Mouse (Mus musculus) kidney, postnatal 0 days (tissue): Measurements from ENCODE around the gene Hist1h2bp. TPM values are rescaled to one million over a fixed set of nuclear protein-coding genes. Genes with fewer than 3 reads are reported as not detected.
A peak's percentile ranks its signal among the peaks of the same experiment; 100 is the strongest.
"Not testable (repeated sequence)": the region's sequence is repeated elsewhere in the genome, so short reads cannot be mapped to it uniquely, and the experiment has no call there.

Experiments
- ATAC-seq: fragments of 200-750 bp; cut with Nextera tagmentation; replicated peaks from 2 replicates; pipeline ENCODE4 v1.8.0; 2017; ENCODE audit warnings: low read depth, moderate number of reproducible peaks, moderate TSS enrichment, moderate library complexity; ENCODE audit not compliant: low FRiP score
- DNase-seq: peaks from one replicate; pipeline ENCODE4 v3.0.0-alpha.2; 2016; ENCODE audit warnings: low spot score
- H3K27ac ChIP-seq: fragments of 300-500 bp; sonication (generic); 2 replicates; pipeline ENCODE4 v1.5.1; 2014; ENCODE audit warnings: mild to moderate bottlenecking
- H3K27me3 ChIP-seq: fragments of 300-500 bp; sonication (generic); 2 replicates; pipeline ENCODE4 v1.6.1; 2014; ENCODE audit warnings: low read length, mixed read lengths; ENCODE audit not compliant: insufficient read depth
- H3K36me3 ChIP-seq: fragments of 300-500 bp; sonication (generic); 2 replicates; pipeline ENCODE4 v1.6.1; 2014; ENCODE audit warnings: low read length, mixed read lengths; ENCODE audit not compliant: insufficient read depth
- H3K4me1 ChIP-seq: fragments of 300-500 bp; sonication (generic); replicated peaks from 2 replicates; pipeline ENCODE4 v1.6.1; 2014; ENCODE audit warnings: antibody characterized with exemption, low read length, mixed read lengths; ENCODE audit not compliant: insufficient read depth
- H3K4me2 ChIP-seq: fragments of 300-500 bp; sonication (generic); 2 replicates; pipeline ENCODE4 v1.6.1; 2014; ENCODE audit warnings: mild to moderate bottlenecking, low read length, moderate library complexity, mixed read lengths
- H3K4me3 ChIP-seq: fragments of 300-500 bp; sonication (generic); replicated peaks from 2 replicates; pipeline ENCODE4 v1.5.1; 2014; ENCODE audit warnings: low read depth, low read length
- H3K9ac ChIP-seq: fragments of 300-500 bp; sonication (generic); 2 replicates; pipeline ENCODE4 v1.6.1; 2014; ENCODE audit warnings: low read depth, low read length
- H3K9me3 ChIP-seq: fragments of 300-500 bp; sonication (generic); replicated peaks from 2 replicates; pipeline ENCODE4 v1.6.1; 2016; ENCODE audit warnings: low read length, inconsistent platforms, mixed read lengths
- CTCF ChIP-seq: IDR thresholded peaks from 2 replicates; pipeline ENCODE4 v1.5.1; 2016; ENCODE audit warnings: antibody characterized with exemption, low read depth, mild to moderate bottlenecking, moderate library complexity
- WGBS: fragments of 180-500 bp; shearing (Covaris S2); extraction: QIAGEN DNeasy Blood & Tissue Kit; methylation state at CpG from one replicate; pipeline ENCODE4 v1.1.7; 2014; 5-methylcytosine and 5-hydroxymethylcytosine counted together
- polyA plus RNA-seq: library from polyadenylated mRNA; unstranded; fragments of >200 nt; fragmentation: Nextera tagmentation; extraction: Ambion mirVana; gene quantifications from 2 replicates; pipeline ENCODE4 v1.2.1, GENCODE M21; 2015

Hist1h2bp gene
- polyA plus RNA-seq, 1 experiment from 2014 or later, result 1.5 TPM

DNA sequence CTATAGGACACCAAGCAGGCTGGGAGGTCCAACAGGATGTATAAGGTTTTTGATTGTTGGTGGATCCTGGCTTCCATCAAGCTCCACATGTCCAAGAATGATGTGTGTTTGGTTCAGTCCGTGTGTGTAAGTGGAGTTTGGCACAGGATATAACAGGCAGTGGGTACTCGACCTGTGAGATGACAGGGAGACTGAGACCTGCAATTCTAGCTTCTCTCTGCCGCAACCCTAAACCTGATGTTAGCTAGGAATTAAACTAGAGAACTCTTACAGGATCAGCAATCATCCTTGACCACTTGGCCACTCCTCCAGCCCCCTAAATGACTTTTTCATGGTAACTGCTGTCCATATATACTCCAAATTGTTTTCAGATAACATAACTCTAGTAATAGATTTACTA lies 34.9 kb upstream of the Hist1h2bp start:
- Histone ChIP-seq H3K27me3 (no peaks in the 10 kb centered on the region), H3K4me2 (0 out of 2 replicates have a peak overlapping the region, but pooled peaks have one; percentile 16), H3K9me3 (no peaks in the 10 kb centered on the region), H3K27ac (no peak overlapping the region), H3K36me3 (no peaks in the 10 kb centered on the region), H3K9ac (no peak overlapping the region), H3K4me1 (no peaks in the 10 kb centered on the region), H3K4me3 (no peak overlapping the region)
- ATAC-seq, result no peak
- WGBS, result 22% methylated on average over 3 of the region's 3 CpGs
- TF ChIP-seq CTCF, result no peak
- DNase-seq, result peak; percentile 47

DNA sequence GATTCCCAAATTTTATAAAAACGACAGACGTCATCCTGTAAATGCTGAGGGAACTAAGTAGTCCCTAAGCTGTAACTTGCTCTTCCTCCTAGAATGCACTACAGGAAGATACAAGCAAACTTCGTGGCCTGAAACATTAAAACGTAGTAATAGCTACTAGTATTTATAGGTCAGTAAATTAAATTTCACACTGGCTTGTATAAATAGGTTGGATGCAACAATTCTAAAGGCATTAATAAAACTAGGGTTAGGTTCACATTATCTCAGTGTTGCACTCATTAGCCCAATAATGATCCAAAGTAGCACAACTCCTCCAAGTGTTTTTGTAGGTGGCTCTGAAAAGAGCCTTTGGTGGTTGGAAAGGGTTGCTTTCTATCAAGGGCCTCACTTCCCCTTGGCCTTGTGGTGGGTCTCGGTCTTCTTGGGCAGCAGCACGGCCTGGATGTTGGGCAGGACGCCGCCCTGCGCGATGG lies 34.2 kb upstream of the Hist1h2bp start:
- no peak for TF ChIP-seq CTCF
- peak overlapping the region; percentile 46; the same call in 1 of the 2 replicates for H3K9ac ChIP-seq
- peak; percentile 29 for DNase-seq
- peak overlapping the region; percentile 44 for H3K4me3 ChIP-seq
- peak overlapping the region; percentile 65 for H3K4me2 ChIP-seq
- no peaks in the 10 kb centered on the region for H3K27me3 ChIP-seq
- 2% methylated on average over 10 of the region's 10 CpGs for WGBS
- no peaks in the 10 kb centered on the region for H3K9me3 ChIP-seq
- H3K27ac ChIP-seq, result peak overlapping the region; percentile 92
- no peaks in the 10 kb centered on the region for H3K36me3 ChIP-seq
- ATAC-seq, result no peak
- H3K4me1 ChIP-seq, result no peaks in the 10 kb centered on the region

GRCm38 (mm10) chr13:21753524-21754285 lies 33.6 kb upstream of the Hist1h2bp start, which contains the start of the genes Hist1h2ak and Hist1h2bn:
TSS of gene Hist1h2ak (minus strand) at chr13:21753827.
TSS of gene Hist1h2bn (plus strand) at chr13:21754123.
- not testable (repeated sequence) for H3K36me3 ChIP-seq, H3K9me3 ChIP-seq, H3K27me3 ChIP-seq, H3K4me1 ChIP-seq
- peak; percentile 30; the same call in 1 of the 2 replicates for TF ChIP-seq CTCF
- H3K27ac ChIP-seq, result peak within 1 kb of the TSS; percentile 92
- DNase-seq (peak; percentile 99), ATAC-seq (peak; percentile 96)
- peak within 1 kb of the TSS; percentile 46; the same call in 1 of the 2 replicates for H3K9ac ChIP-seq
- H3K4me3 ChIP-seq, result peak within 1 kb of the TSS; percentile 44
- WGBS, result under 1% methylated on average over 32 of the region's 50 CpGs
- H3K4me2 ChIP-seq, result peak within 1 kb of the TSS; percentile 65

DNA sequence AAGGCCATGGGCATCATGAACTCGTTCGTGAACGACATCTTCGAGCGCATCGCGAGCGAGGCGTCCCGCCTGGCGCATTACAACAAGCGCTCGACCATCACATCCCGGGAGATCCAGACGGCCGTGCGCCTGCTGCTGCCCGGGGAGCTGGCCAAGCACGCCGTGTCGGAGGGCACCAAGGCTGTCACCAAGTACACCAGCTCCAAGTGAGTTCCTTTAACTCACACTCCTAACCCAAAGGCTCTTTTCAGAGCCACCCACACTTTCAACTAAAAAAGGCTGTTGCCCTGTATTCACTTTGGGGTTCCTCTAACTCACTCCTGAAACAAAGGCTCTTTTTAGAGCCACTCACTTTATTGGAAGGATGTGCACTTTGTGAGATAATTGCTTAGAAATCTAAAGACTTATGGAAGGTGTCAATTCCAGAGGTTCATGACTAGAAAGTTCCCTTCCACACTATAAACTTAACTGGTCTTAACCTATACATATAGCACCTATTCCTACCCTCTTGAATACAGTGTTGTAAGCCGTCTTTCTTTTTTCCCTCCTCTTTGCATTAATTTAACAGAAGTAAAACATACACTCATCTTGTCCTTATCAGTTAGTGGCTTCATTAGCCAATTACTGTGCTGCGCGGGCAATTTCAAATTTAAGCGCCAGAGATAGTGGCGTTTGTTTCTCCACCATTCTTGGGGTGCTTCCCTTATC lies 32.8 kb upstream of the Hist1h2bp start:
- WGBS, result under 1% methylated on average over 22 of the region's 26 CpGs
- Histone ChIP-seq H3K9ac (peak overlapping the region; percentile 40; the same call in 1 of the 2 replicates), H3K4me2 (peak overlapping the region; percentile 65), H3K4me3 (peak overlapping the region; percentile 44), H3K27ac (peak overlapping the region; percentile 92)
- H3K4me1 ChIP-seq, H3K9me3 ChIP-seq, H3K36me3 ChIP-seq, H3K27me3 ChIP-seq: not testable (repeated sequence)
- ATAC-seq (0 out of 2 replicates have a peak, but pooled peaks have one; percentile 0), DNase-seq (peak; percentile 63)

GRCm38 (mm10) chr13:21755707-21756106 lies 31.6 kb upstream of the Hist1h2bp start:
- 0 out of 2 replicates have a peak overlapping the region, but pooled peaks have one; percentile 7 for H3K4me2 ChIP-seq
- H3K4me3 ChIP-seq, result no peak overlapping the region
- H3K27ac ChIP-seq, result no peak overlapping the region
- ATAC-seq, result no peak
- no peak overlapping the region for H3K9ac ChIP-seq
- no peaks in the 10 kb centered on the region for H3K27me3 ChIP-seq
- no peaks in the 10 kb centered on the region for H3K9me3 ChIP-seq
- 34% methylated on average over 1 of the region's 1 CpGs for WGBS
- H3K36me3 ChIP-seq, result no peaks in the 10 kb centered on the region
- TF ChIP-seq CTCF, result no peak
- DNase-seq, result no peak
- H3K4me1 ChIP-seq, result no peaks in the 10 kb centered on the region
